Mouse (Mus musculus): ENCODE results near the gene Hoxb13.

Gene Hoxb13

GRCm38 (mm10) chr11:96193521-96194400, at the start of gene Hoxb13:
Gene Hoxb13 (plus strand): TSS chr11:96194316.
- no peak for DNase-seq (ENCODE audit: low spot score)

- no peak for DNase-seq (ENCODE audit: low spot score)
Observed at GRCm38 (mm10) chr11:96145622-96146270, 48.4 kb upstream of the Hoxb13 start.

- no peak for DNase-seq (ENCODE audit: low spot score)
Observed at GRCm38 (mm10) chr11:96147471-96147870, 46.6 kb upstream of the Hoxb13 start.

GRCm38 (mm10) chr11:96164769-96165168, 29.3 kb upstream of the Hoxb13 start:
- DNase-seq (ENCODE audit: low spot score), result no peak

- DNase-seq (ENCODE audit: low spot score), result no peak
Observed at GRCm38 (mm10) chr11:96168125-96168524, 26.0 kb upstream of the Hoxb13 start.

- DNase-seq (ENCODE audit: low spot score), result no peak
Observed at GRCm38 (mm10) chr11:96169016-96169415, 25.1 kb upstream of the Hoxb13 start.

GRCm38 (mm10) chr11:96170711-96171379, 23.3 kb upstream of the Hoxb13 start:
- no peak for DNase-seq (ENCODE audit: low spot score)

GRCm38 (mm10) chr11:96171601-96172000, 22.5 kb upstream of the Hoxb13 start:
- no peak for DNase-seq (ENCODE audit: low spot score)

GRCm38 (mm10) chr11:96172511-96173287, 21.4 kb upstream of the Hoxb13 start:
- no peak for DNase-seq (ENCODE audit: low spot score)

GRCm38 (mm10) chr11:96173288-96173840, 20.8 kb upstream of the Hoxb13 start:
- no peak for DNase-seq (ENCODE audit: low spot score)

- no peak for DNase-seq (ENCODE audit: low spot score)
Observed at GRCm38 (mm10) chr11:96174881-96175280, 19.2 kb upstream of the Hoxb13 start.

GRCm38 (mm10) chr11:96175511-96175910, 18.6 kb upstream of the Hoxb13 start:
- DNase-seq (ENCODE audit: low spot score), result no peak

GRCm38 (mm10) chr11:96175951-96176530, 18.1 kb upstream of the Hoxb13 start:
- no peak for DNase-seq (ENCODE audit: low spot score)

GRCm38 (mm10) chr11:96176841-96177240, 17.3 kb upstream of the Hoxb13 start:
- DNase-seq (ENCODE audit: low spot score), result no peak

GRCm38 (mm10) chr11:96177546-96178174, 16.5 kb upstream of the Hoxb13 start:
- DNase-seq (ENCODE audit: low spot score), result no peak

GRCm38 (mm10) chr11:96178356-96178755, 15.8 kb upstream of the Hoxb13 start:
- DNase-seq (ENCODE audit: low spot score), result no peak

- DNase-seq (ENCODE audit: low spot score), result no peak
Observed at GRCm38 (mm10) chr11:96178911-96179503, 15.1 kb upstream of the Hoxb13 start.

GRCm38 (mm10) chr11:96181061-96181460, 13.1 kb upstream of the Hoxb13 start:
- no peak for DNase-seq (ENCODE audit: low spot score)

- no peak for DNase-seq (ENCODE audit: low spot score)
Observed at GRCm38 (mm10) chr11:96184233-96184632, 9.9 kb upstream of the Hoxb13 start.

- no peak for DNase-seq (ENCODE audit: low spot score)
Observed at GRCm38 (mm10) chr11:96187321-96187720, 6.8 kb upstream of the Hoxb13 start.

All from layer of hippocampus, adult 9-10 months (tissue).